In the genomic region with DNA sequence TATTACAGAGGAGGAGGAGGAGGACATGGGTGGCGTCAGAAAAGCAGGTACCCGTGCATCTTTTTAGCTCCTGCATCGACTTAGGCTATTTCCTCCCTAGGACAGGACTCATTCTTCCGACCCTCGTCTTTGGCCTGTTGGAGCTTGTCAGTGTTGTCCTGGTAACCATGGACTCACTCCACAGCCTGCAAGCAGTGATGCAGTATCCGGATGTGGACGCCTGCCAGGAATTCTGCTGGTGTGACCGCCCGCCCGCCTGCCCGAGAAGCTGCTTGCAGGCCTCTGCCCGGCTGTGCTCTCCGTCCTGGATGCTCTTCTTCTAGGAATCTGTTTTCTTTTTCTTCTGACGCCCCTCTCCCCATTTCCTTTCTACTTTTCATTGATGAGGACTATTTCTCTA, we compare ENCODE assay signal across 8 mouse cellular contexts. TPM values are rescaled to one million over a fixed set of nuclear protein-coding genes. Genes with fewer than 3 reads are reported as not detected.
A peak's percentile ranks its signal among the peaks of the same experiment; 100 is the strongest.
DNase-seq lines count a peak whose midpoint lies in the region; ATAC-seq lines count a peak whose summit lies in the region.

No protein-coding gene starts in this region.

- H3K4me1 ChIP-seq in forebrain, embryonic 15.5 days: peaks cover 2% of the 10 kb centered on the region; the same call in 1 of the 2 replicates
- no peaks in the 10 kb centered on the region; the same call in 1 of the 2 replicates for H3K4me1 ChIP-seq in hindbrain, embryonic 15.5 days (replicated peaks)

- H3K9me3 ChIP-seq in forebrain, embryonic 15.5 days: no peaks in the 10 kb centered on the region
- no peaks in the 10 kb centered on the region for H3K9me3 ChIP-seq in hindbrain, embryonic 15.5 days

- 48% methylated on average over 14 of the region's 14 CpGs for WGBS in forebrain, embryonic 15.5 days
- WGBS in hindbrain, embryonic 15.5 days: 42% methylated on average over 14 of the region's 14 CpGs

- H3K27me3 ChIP-seq in forebrain, embryonic 15.5 days: no peaks in the 10 kb centered on the region
- H3K27me3 ChIP-seq in hindbrain, embryonic 15.5 days: no peaks in the 10 kb centered on the region

- peak; percentile 90 for ATAC-seq in forebrain, embryonic 15.5 days (replicated peaks)
- ATAC-seq in hindbrain, embryonic 15.5 days (ENCODE audit: low FRiP score, low read depth): peak; percentile 91
- no peak for ATAC-seq in activated CD4-positive, CD25-positive, alpha-beta regulatory T cell, adult 4 months

- no peak overlapping the region for H3K4me2 ChIP-seq in forebrain, embryonic 15.5 days (replicated peaks)
- H3K4me2 ChIP-seq in hindbrain, embryonic 15.5 days: no peak overlapping the region

- DNase-seq in embryo, embryonic 10 days (ENCODE audit: low spot score): peak; percentile 7
- DNase-seq in embryo, embryonic 10.5 days (ENCODE audit: low spot score): no peak
- peak; percentile 9 for DNase-seq in adrenal gland, adult 8-10 months
- peak; percentile 85 to 93 for DNase-seq in left cerebral cortex, postnatal 10 days (ENCODE audit: extremely low spot score in 1 of 2, low spot score in 2 of 2)
- peak; percentile 83 to 86 for DNase-seq in right cerebral cortex, adult 2 months (ENCODE audit: low spot score in 2 of 2)

- H3K9ac ChIP-seq in forebrain, embryonic 15.5 days (replicated peaks): no peak overlapping the region
- no peak overlapping the region for H3K9ac ChIP-seq in hindbrain, embryonic 15.5 days

- intact Hi-C loops in left cerebral cortex, postnatal 10 days (cut with DNase I): no loop called here

- H3K36me3 ChIP-seq in forebrain, embryonic 15.5 days: peaks cover 55% of the 10 kb centered on the region
- H3K36me3 ChIP-seq in hindbrain, embryonic 15.5 days: peaks cover 51% of the 10 kb centered on the region

- H3K4me3 ChIP-seq in forebrain, embryonic 15.5 days: no peak overlapping the region
- H3K4me3 ChIP-seq in hindbrain, embryonic 15.5 days: no peak overlapping the region

- H3K27ac ChIP-seq in forebrain, embryonic 15.5 days (replicated peaks): no peak overlapping the region
- peak overlapping the region; percentile 23; the same call in 1 of the 2 replicates for H3K27ac ChIP-seq in hindbrain, embryonic 15.5 days (replicated peaks)

RNA-seq across cellular contexts. Expression of gene Syt16, which starts 14.9 kb away (rescaled TPM):
- total RNA-seq in adrenal gland, adult 8-10 months (2022): 1 to 10 TPM in 2 of 4 experiments, under 1 TPM in 2; 0.26 to 3.0 (median 1.0) TPM
- 55.0 and 66.8 TPM in 2 replicates for polyA plus RNA-seq in forebrain, embryonic 15.5 days (2015; fragmentation: Nextera tagmentation; extraction: Ambion mirVana)
- polyA plus RNA-seq in hindbrain, embryonic 15.5 days (2015; fragmentation: Nextera tagmentation; extraction: Ambion mirVana): 71.3 and 81.7 TPM in 2 replicates
- total RNA-seq in left cerebral cortex, postnatal 10 days (2021): 100 to 1,000 TPM; 113 TPM
- polyA plus RNA-seq in activated CD4-positive, CD25-positive, alpha-beta regulatory T cell, adult 4 months (2017; shearing (Covaris generic)): not detected

RNA-seq across cellular contexts. Expression of gene Snapc1, which starts 18.3 kb away (rescaled TPM):
- total RNA-seq in adrenal gland, adult 8-10 months (2022): 10 to 100 TPM; 15.1 to 28.9 (median 23.2) TPM
- 40.4 and 41.6 TPM in 2 replicates for polyA plus RNA-seq in forebrain, embryonic 15.5 days (2015; fragmentation: Nextera tagmentation; extraction: Ambion mirVana)
- polyA plus RNA-seq in hindbrain, embryonic 15.5 days (2015; fragmentation: Nextera tagmentation; extraction: Ambion mirVana): 34.9 and 38.6 TPM in 2 replicates
- 10 to 100 TPM; 31.6 to 35.3 TPM for total RNA-seq in left cerebral cortex, postnatal 10 days (2021)
- 10 to 100 TPM; 13.3 to 21.9 TPM for polyA plus RNA-seq in activated CD4-positive, CD25-positive, alpha-beta regulatory T cell, adult 4 months (2017; shearing (Covaris generic))

RNA-seq across cellular contexts. Expression of gene Gm49321, which starts 45.1 kb away (rescaled TPM):
- 10 to 100 TPM in 2 of 4 experiments, 1 to 10 TPM in 2; 7.0 to 10.7 (median 9.8) TPM for total RNA-seq in adrenal gland, adult 8-10 months (2022)
- polyA plus RNA-seq in forebrain, embryonic 15.5 days (2015; fragmentation: Nextera tagmentation; extraction: Ambion mirVana): 24.3 and 24.6 TPM in 2 replicates
- 22.2 and 25.4 TPM in 2 replicates for polyA plus RNA-seq in hindbrain, embryonic 15.5 days (2015; fragmentation: Nextera tagmentation; extraction: Ambion mirVana)
- total RNA-seq in left cerebral cortex, postnatal 10 days (2021): 10 to 100 TPM; 10.9 to 11.3 TPM
- polyA plus RNA-seq in activated CD4-positive, CD25-positive, alpha-beta regulatory T cell, adult 4 months (2017; shearing (Covaris generic)): 10 to 100 TPM; 10.8 to 21.0 TPM

Comparison
In these comparisons a context has a peak if more than half of its experiments do, and no peak if none do; other contexts are left out.
1. RNA of gene Syt16, which starts 14.9 kb away (polyA plus RNA-seq): 71.3 to 81.7 TPM in hindbrain, embryonic 15.5 days and 55.0 to 66.8 TPM in forebrain, embryonic 15.5 days; not detected in activated CD4-positive, CD25-positive, alpha-beta regulatory T cell, adult 4 months; every median in the first group is over 10 times any median in the second.